Mouse (Mus musculus) naive thymus-derived CD4-positive, alpha-beta T cell, adult 5 months (primary cell): ENCODE results near the gene Hoxa11. TPM values are rescaled to one million over a fixed set of nuclear protein-coding genes. Genes with fewer than 3 reads are reported as not detected.

Experiments used
- polyA plus RNA-seq: library from polyadenylated mRNA; unstranded; fragments of 100-300 nt; shearing (Covaris generic); gene quantifications from one replicate; pipeline ENCODE4 v1.2.1, GENCODE M21; 2017

Gene Hoxa11
- polyA plus RNA-seq, result not detected

DNA sequence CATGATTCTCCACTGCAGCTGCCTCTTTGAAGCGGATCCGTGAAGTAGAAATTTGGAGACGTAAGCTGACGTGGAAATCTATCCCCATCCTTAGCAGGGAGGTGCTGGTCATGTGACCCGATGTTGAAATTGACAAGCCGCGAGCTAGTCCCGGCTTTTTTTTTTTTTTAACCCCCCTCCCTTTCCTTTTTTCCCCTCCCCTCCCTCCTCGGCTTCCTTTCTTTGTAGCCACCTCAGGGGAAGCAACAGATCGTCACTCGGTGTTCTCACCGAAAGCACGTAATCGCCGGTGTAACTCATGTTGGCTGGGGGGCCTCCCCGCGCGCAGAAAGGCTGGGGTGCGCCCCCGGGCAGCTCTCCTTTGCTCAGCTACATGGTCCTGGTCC, at the start of gene Hoxa11:
Gene Hoxa11, minus strand, starts transcription at position 54 of the 386 bp plus-strand sequence.

DNA sequence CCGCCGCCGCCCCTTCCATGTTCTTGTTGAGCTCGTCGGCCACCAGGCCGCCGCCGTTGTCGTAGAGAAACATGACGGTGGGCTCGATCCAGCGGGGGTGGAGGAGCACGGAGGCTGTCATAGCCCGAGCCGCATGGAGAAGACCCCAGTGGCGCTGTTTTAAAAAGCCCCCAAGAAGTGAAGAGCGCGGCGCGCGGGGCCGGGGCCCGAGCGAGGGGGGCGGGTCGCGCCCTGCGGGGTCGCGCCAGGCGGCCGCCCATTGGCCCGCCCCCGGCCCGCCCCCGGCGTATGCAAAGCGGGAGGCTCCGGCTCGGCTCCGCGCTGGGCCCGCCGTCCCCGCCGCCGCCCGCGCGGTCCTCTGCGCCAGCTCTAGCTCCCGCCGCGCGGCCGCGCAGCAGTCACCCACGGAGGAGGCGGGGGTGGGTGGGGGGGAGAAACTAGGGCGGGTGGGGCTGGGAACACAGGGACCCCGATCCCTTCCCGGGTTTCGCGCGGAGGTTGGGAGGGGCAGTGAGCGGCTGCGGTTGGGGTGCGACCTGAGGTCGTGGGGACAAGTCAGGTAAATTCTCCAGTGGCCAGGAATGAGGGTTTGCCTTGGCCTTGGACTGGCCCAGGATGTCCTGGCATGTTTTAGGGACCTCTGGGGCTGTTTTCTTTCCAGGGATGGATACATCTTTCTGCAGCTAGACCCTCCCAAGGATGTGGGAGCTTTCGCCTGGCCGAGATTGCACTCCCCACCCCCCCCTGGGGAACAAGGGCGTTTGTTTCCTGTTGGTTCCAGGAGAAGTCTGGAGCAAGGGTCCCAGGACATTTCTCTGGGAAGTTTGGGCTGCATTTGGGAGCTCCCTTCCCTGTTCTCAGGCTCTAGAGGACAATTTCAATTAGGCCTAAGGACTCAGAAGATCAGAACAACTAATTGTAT, 15.3 kb upstream of the Hoxa11 start, which contains the start of gene Hoxa13:
Gene Hoxa13, minus strand, starts transcription at position 227 of the 922 bp plus-strand sequence.

DNA sequence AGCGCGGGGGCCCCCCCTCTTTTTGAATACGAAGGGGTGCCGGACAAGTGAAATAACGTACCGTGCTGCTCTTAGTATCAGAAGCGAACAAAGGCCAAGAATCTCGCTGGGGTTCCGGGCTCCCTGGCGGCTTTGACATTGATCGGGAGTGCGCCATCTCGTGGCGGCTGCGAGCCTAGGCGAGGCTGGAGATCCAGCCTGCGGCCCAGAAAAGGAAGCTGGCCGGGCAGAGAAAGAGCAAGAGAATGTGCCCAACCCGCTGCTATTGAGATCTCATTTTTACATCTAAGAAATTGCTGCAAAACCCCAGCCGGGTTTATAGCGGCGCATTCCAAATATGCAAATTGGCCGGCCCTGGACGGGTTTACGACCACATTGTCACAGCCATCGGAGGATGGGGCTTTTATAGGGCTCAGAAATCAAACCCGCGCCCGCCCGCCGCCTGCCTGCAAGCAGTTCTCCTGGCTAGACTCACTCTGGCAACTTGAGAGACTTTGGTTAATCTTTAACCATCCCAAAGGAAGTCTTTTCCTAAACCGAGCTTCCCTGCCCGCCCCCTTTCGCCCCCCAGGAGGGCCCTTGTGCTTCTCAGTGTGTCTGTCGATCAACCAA, 5.1 kb downstream of the Hoxa11 start, which contains the start of gene Hoxa10:
Gene Hoxa10, minus strand, starts transcription at position 466 of the 612 bp plus-strand sequence.

DNA sequence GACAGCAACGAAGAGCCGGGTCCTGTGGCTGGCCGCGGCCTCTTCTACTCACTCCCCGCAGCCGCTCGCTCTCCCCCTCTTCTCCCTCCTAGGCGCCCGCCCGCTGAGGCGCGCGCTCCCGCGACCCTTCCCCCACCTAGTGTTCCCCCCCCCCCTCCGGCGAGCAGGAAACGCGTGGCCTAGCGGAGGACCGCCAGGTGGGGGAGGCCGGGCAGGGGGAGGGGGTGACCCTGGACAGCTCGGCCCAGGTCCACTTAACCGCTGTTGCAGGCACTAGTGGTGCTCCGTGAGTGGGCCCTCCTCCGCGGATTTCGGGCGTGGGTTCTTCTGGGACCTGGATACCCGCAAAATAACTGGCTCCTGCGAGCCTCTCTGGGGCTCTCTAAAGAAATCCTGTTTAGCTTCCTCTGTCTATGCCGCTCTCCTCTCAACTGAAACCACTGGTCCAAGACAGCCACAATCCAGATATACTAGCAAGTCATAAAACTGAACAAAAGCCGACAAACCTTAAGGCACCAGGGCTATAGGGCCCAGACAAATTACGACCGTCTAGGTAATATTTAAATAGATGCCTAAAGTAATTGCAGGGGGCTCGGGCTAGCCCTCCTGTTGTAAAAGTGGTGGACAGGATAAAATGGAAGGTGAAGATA, 15.0 kb downstream of the Hoxa11 start, which contains the start of gene Hoxa9:
Gene Hoxa9, minus strand, starts transcription at position 574 of the 650 bp plus-strand sequence.

DNA sequence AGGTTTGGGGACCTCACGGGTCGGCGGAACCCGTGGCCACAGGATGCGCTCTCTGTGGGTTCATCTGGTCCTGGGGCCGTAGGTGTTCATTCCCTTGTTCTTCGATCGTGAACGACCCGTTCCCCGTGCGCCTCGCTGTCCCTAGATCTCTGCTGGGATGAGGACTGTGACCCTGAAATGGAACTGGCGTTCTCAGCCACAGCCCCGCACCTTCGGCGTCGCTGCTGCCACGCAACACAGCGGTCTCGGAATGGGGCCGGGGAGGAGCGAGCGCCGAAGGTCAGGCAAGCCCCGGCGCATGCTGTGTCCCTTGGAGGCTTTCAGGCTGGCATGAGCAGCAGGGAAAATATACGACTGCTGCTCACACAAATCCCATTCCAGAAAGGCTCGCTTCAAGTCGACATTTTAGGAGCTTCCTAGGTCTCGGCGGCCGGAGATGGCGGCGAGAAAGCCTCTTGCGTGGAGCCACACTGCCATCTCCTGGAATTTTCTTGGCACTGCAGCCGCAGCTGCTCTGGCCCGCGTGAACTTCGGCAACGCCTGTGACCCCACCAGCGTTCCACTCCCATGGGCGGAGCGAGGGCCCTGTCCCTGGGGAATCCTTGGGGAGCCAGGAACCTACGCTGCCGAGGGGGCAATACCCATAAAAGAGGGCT, 24.1 kb downstream of the Hoxa11 start, which contains the start of gene Hoxa7:
Gene Hoxa7, minus strand, starts transcription at position 518 of the 656 bp plus-strand sequence.

GRCm38 (mm10) chr6:52213119-52213986, 32.3 kb downstream of the Hoxa11 start, which contains the start of the genes Hoxa3 and Gm28308:
TSS of gene Hoxa3 (minus strand) at chr6:52213336.
TSS of gene Gm28308 (minus strand) at chr6:52213339.

GRCm38 (mm10) chr6:52208072-52208867, 37.3 kb downstream of the Hoxa11 start, which contains the start of gene Hoxa6:
TSS of gene Hoxa6 (minus strand) at chr6:52208722.

GRCm38 (mm10) chr6:52204050-52204752, 41.4 kb downstream of the Hoxa11 start, which contains the start of gene Hoxa5:
TSS of gene Hoxa5 (minus strand) at chr6:52204587.

Other genes starting within 250 kb of the Hoxa11 start
- 18.0 TPM for gene Skap2, start 233.3 kb downstream of the Hoxa11 start, polyA plus RNA-seq
- not detected for gene Hoxa1, start 87.5 kb downstream of the Hoxa11 start, polyA plus RNA-seq
- not detected for gene Hoxa2, start 81.0 kb downstream of the Hoxa11 start, polyA plus RNA-seq
- not detected for gene 5730596B20Rik, start 68.3 kb downstream of the Hoxa11 start, polyA plus RNA-seq
- not detected for gene Hoxa4, start 54.1 kb downstream of the Hoxa11 start, polyA plus RNA-seq
- 0.19 TPM for gene Hoxa5, start 41.2 kb downstream of the Hoxa11 start, polyA plus RNA-seq
- not detected for gene Hoxa6, start 37.1 kb downstream of the Hoxa11 start, polyA plus RNA-seq
- not detected for gene Hoxa3, start 32.5 kb downstream of the Hoxa11 start, polyA plus RNA-seq
- not detected for gene Gm28308, start 32.5 kb downstream of the Hoxa11 start, polyA plus RNA-seq
- 1.7 TPM for gene Hoxa7, start 24.0 kb downstream of the Hoxa11 start, polyA plus RNA-seq
- gene Hoxa9, start 14.7 kb downstream of the Hoxa11 start, polyA plus RNA-seq, result 0.17 TPM
- not detected for gene Hoxa10, start 5.0 kb downstream of the Hoxa11 start, polyA plus RNA-seq
- not detected for gene Hoxa13, start 15.1 kb upstream of the Hoxa11 start, polyA plus RNA-seq
- gene Evx1, start 67.7 kb upstream of the Hoxa11 start, polyA plus RNA-seq, result not detected